ENCODE assay signal across 8 mouse cellular contexts in the genomic region with DNA sequence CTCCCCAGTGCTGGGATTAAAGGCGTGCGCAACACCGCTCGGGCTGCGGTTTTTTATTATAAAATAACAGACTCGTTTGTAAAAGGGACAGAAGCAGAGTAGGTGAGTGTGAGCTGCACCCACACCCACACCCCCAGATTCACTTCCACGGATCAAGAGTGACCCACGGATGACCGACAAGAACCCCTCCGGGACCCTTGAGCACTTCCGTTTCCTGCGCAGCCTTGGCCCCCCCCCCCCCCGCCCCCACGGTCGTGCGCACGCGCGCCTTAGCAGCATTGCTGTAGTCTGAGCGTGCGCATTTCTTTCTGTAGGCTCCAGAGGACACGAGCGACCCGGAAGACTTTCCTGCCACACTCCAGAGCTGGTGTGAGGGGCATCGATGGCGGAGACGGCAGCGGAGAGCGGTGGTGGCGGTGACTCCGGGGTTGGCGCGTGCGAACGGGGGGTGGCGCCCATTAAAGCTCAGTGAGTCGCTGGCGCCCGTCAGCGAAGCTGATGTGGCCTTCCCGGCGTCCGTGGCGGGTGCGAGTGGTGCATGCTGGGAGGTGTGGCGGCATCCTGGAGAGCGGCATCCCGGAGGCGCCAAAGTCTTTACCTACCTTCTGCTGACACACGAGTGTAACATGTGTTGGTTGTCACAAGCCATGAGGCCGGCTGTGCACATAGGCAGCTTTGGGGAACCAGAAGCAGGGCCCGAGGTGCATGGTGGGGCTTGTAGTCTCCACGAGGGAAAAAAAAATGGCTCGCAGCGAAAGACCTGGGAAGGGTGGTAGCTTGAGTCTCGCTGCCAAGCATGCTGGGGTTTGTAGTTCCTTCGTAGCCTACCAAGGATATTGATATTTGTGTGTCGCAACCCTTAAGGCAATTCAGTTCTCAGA. TPM values are rescaled to one million over a fixed set of nuclear protein-coding genes. Genes with fewer than 3 reads are reported as not detected.
A peak's percentile ranks its signal among the peaks of the same experiment; 100 is the strongest.
DNase-seq lines count a peak whose midpoint lies in the region; ATAC-seq and TF ChIP-seq lines count a peak whose summit lies in the region.

A gene (plus strand): TSS at position 284 of the 881 bp plus-strand sequence.

- ATAC-seq in forebrain, embryonic 12.5 days (ENCODE audit: low FRiP score), result peak; percentile 79
- ATAC-seq in heart, postnatal 0 days (ENCODE audit: insufficient read depth, low read depth), result peak; percentile 81
- ATAC-seq in liver, postnatal 0 days, result peak; percentile 87
- peak; percentile 83 for ATAC-seq in neural tube, embryonic 14.5 days (ENCODE audit: low read depth)

- no peak for TF ChIP-seq RAD21 in CH12.LX (IDR thresholded peaks at IDR 0.05; ENCODE audit: low read depth, low read length)

- peaks cover 33 to 35% of the 10 kb centered on the region in 2 experiments for H3K36me3 ChIP-seq in CH12.LX (replicated peaks in 1 of 2; ENCODE audit: control insufficient read depth in 1 of 2, insufficient read depth in 1 of 2, low read length in 1 of 2)
- H3K36me3 ChIP-seq in forebrain, embryonic 12.5 days (replicated peaks), result peaks cover 33% of the 10 kb centered on the region
- H3K36me3 ChIP-seq in heart, postnatal 0 days (replicated peaks; ENCODE audit: control insufficient read depth, insufficient read depth, low read length), result peaks cover 32% of the 10 kb centered on the region
- H3K36me3 ChIP-seq in liver, postnatal 0 days (replicated peaks; ENCODE audit: insufficient read depth, low read length), result peaks cover 24% of the 10 kb centered on the region
- peaks cover 26% of the 10 kb centered on the region for H3K36me3 ChIP-seq in neural tube, embryonic 14.5 days (ENCODE audit: control insufficient read depth, insufficient read depth, low read length)

- WGBS in forebrain, embryonic 12.5 days, result 2% methylated on average over 58 of the region's 58 CpGs
- WGBS in heart, postnatal 0 days, result 2% methylated on average over 50 of the region's 58 CpGs
- 1% methylated on average over 58 of the region's 58 CpGs for WGBS in large intestine, adult 2 months
- under 1% methylated on average over 56 of the region's 58 CpGs for WGBS in liver, postnatal 0 days (ENCODE audit: insufficient replicate concordance)
- WGBS in neural tube, embryonic 14.5 days, result 2% methylated on average over 55 of the region's 58 CpGs

- in situ Hi-C loops in CH12.LX (cut with MboI; ENCODE audit: low pct_ligation_motif_present, low pct_unique_long_range_greater_than_20kb, low sequenced_read_pairs), result no loop called here

- H3K4me3 ChIP-seq in CH12.LX (replicated peaks in 1 of 3; ENCODE audit: low read depth in 2 of 3, low read length in 2 of 3, poor library complexity in 1 of 3), result peak within 1 kb of the TSS; percentile 76 to 92 (median 91)
- peak within 1 kb of the TSS; percentile 76 for H3K4me3 ChIP-seq in forebrain, embryonic 12.5 days (replicated peaks)
- H3K4me3 ChIP-seq in heart, postnatal 0 days (ENCODE audit: low read depth, low read length), result peak within 1 kb of the TSS; percentile 59
- peak within 1 kb of the TSS; percentile 72 for H3K4me3 ChIP-seq in liver, postnatal 0 days (ENCODE audit: low read depth, low read length)
- H3K4me3 ChIP-seq in neural tube, embryonic 14.5 days (ENCODE audit: low read depth, low read length), result peak within 1 kb of the TSS; percentile 55

- peak; percentile 87 for DNase-seq in CH12.LX (ENCODE audit: extremely low read depth)
- DNase-seq in c-Kit-positive CD71-positive TER-119-positive erythroid progenitor cells, embryonic 14.5 days (ENCODE audit: low spot score), result peak; percentile 86
- DNase-seq in heart, postnatal 0 days (ENCODE audit: low spot score), result peak; percentile 87
- DNase-seq in large intestine, adult 2 months (ENCODE audit: low read depth, low spot score), result peak; percentile 61
- DNase-seq in liver, postnatal 0 days, result peak; percentile 90
- DNase-seq in testis, postnatal 10 days (ENCODE audit: low spot score), result peak; percentile 86

- TF ChIP-seq CTCF in CH12.LX (conservative IDR thresholded peaks at IDR 0.05 in 1 of 2, IDR thresholded peaks at IDR 0.05 in 1 of 2; ENCODE audit: low read depth in 2 of 2, low read length in 2 of 2), result no peak
- TF ChIP-seq CTCF in heart, postnatal 0 days (IDR thresholded peaks at IDR 0.05; ENCODE audit: low read depth), result no peak
- TF ChIP-seq CTCF in liver, postnatal 0 days (IDR thresholded peaks at IDR 0.05; ENCODE audit: low read depth), result no peak

- TF ChIP-seq POLR2A in CH12.LX (IDR thresholded peaks at IDR 0.05; ENCODE audit: low read depth, low read length), result peak; percentile 87

- H3K4me1 ChIP-seq in CH12.LX (ENCODE audit: control insufficient read depth in 1 of 2, insufficient read depth in 2 of 2), result peaks cover 0 to 27% of the 10 kb centered on the region in 2 experiments; a peak in 2 of 4 replicates
- peaks cover 23% of the 10 kb centered on the region for H3K4me1 ChIP-seq in forebrain, embryonic 12.5 days
- peaks cover 27% of the 10 kb centered on the region for H3K4me1 ChIP-seq in heart, postnatal 0 days (ENCODE audit: control insufficient read depth, insufficient read depth)
- H3K4me1 ChIP-seq in liver, postnatal 0 days (ENCODE audit: insufficient read depth), result peaks cover 34% of the 10 kb centered on the region
- H3K4me1 ChIP-seq in neural tube, embryonic 14.5 days (ENCODE audit: control insufficient read depth, insufficient read depth, low read length), result peaks cover 9% of the 10 kb centered on the region; the same call in 1 of the 2 replicates

- dilution Hi-C loops in CH12.LX (cut with MboI; ENCODE audit: extremely low pct_ligation_motif_present, extremely low pct_unique_long_range_greater_than_20kb, low sequenced_read_pairs), result no loop called here

- H3K79me2 ChIP-seq in CH12.LX (replicated peaks; ENCODE audit: control insufficient read depth, extremely low read depth, insufficient read depth, poor library complexity, severe bottlenecking), result peaks cover 8% of the 10 kb centered on the region

- peaks cover 17% of the 10 kb centered on the region for H3K27me3 ChIP-seq in CH12.LX (replicated peaks)
- H3K27me3 ChIP-seq in forebrain, embryonic 12.5 days, result peaks cover 19% of the 10 kb centered on the region
- no peaks in the 10 kb centered on the region for H3K27me3 ChIP-seq in heart, postnatal 0 days (ENCODE audit: control insufficient read depth, insufficient read depth, low read length)
- H3K27me3 ChIP-seq in liver, postnatal 0 days (ENCODE audit: insufficient read depth, low read length), result no peaks in the 10 kb centered on the region
- peaks cover 2% of the 10 kb centered on the region for H3K27me3 ChIP-seq in neural tube, embryonic 14.5 days (ENCODE audit: control insufficient read depth, insufficient read depth, low read length)

- H3K27ac ChIP-seq in CH12.LX (ENCODE audit: insufficient read depth, low read depth), result peak within 1 kb of the TSS; percentile 79
- H3K27ac ChIP-seq in forebrain, embryonic 12.5 days, result peak within 1 kb of the TSS; percentile 96
- peak within 1 kb of the TSS; percentile 87 for H3K27ac ChIP-seq in heart, postnatal 0 days (ENCODE audit: low read depth)
- peak within 1 kb of the TSS; percentile 92 for H3K27ac ChIP-seq in liver, postnatal 0 days (ENCODE audit: low read depth)
- peak within 1 kb of the TSS; percentile 93 for H3K27ac ChIP-seq in neural tube, embryonic 14.5 days (ENCODE audit: low read depth, low read length)

- no peak for TF ChIP-seq EP300 in CH12.LX (IDR thresholded peaks at IDR 0.05; ENCODE audit: low read length)
- no peak; the same call in 1 of the 2 replicates for TF ChIP-seq EP300 in heart, postnatal 0 days (IDR thresholded peaks at IDR 0.05; ENCODE audit: low read depth)
- no peak for TF ChIP-seq EP300 in liver, postnatal 0 days (IDR thresholded peaks at IDR 0.05; ENCODE audit: low read depth)

- peak within 1 kb of the TSS; percentile 74 for H3K4me2 ChIP-seq in CH12.LX (ENCODE audit: insufficient read depth, low read depth, poor library complexity, severe bottlenecking)
- H3K4me2 ChIP-seq in forebrain, embryonic 12.5 days, result peak within 1 kb of the TSS; percentile 77
- H3K4me2 ChIP-seq in heart, postnatal 0 days (ENCODE audit: low read depth, low read length), result peak within 1 kb of the TSS; percentile 70
- peak within 1 kb of the TSS; percentile 92 for H3K4me2 ChIP-seq in liver, postnatal 0 days (ENCODE audit: low read depth, low read length)
- peak within 1 kb of the TSS; percentile 67 for H3K4me2 ChIP-seq in neural tube, embryonic 14.5 days (ENCODE audit: low read depth, low read length)

- H3K9ac ChIP-seq in CH12.LX (ENCODE audit: insufficient read depth, low read depth), result peak within 1 kb of the TSS; percentile 73
- H3K9ac ChIP-seq in forebrain, embryonic 12.5 days, result peak within 1 kb of the TSS; percentile 75
- H3K9ac ChIP-seq in heart, postnatal 0 days (replicated peaks; ENCODE audit: low read depth, low read length), result peak within 1 kb of the TSS; percentile 46
- peak within 1 kb of the TSS; percentile 78 for H3K9ac ChIP-seq in liver, postnatal 0 days (replicated peaks)
- peak within 1 kb of the TSS; percentile 57 for H3K9ac ChIP-seq in neural tube, embryonic 14.5 days (replicated peaks; ENCODE audit: low read depth, low read length)

- no peaks in the 10 kb centered on the region for H3K9me3 ChIP-seq in CH12.LX (replicated peaks; ENCODE audit: low read length)
- no peaks in the 10 kb centered on the region for H3K9me3 ChIP-seq in forebrain, embryonic 12.5 days
- H3K9me3 ChIP-seq in heart, postnatal 0 days (replicated peaks; ENCODE audit: control insufficient read depth, low read length), result no peaks in the 10 kb centered on the region
- no peaks in the 10 kb centered on the region for H3K9me3 ChIP-seq in liver, postnatal 0 days (ENCODE audit: low read length)
- H3K9me3 ChIP-seq in neural tube, embryonic 14.5 days (ENCODE audit: control insufficient read depth, low read length), result no peaks in the 10 kb centered on the region

TF ChIP-seq in CH12.LX, 34 proteins besides CTCF, POLR2A, EP300 and RAD21 (continues in another document):
- TF ChIP-seq MAZ (IDR thresholded peaks at IDR 0.05; ENCODE audit: low read depth, low read length), result peak; percentile 58
- no peak for TF ChIP-seq CHD1 (IDR thresholded peaks at IDR 0.05; ENCODE audit: low read depth, low read length)
- no peak for TF ChIP-seq JUN (IDR thresholded peaks at IDR 0.05; ENCODE audit: insufficient read depth, low read depth, low read length)
- no peak for TF ChIP-seq UBTF (IDR thresholded peaks at IDR 0.05; ENCODE audit: low read depth, low read length)
- TF ChIP-seq TCF12 (IDR thresholded peaks at IDR 0.05; ENCODE audit: low read depth, low read length), result peak; percentile 55; the same call in 1 of the 2 replicates

RNA-seq across cellular contexts. Expression of the gene that starts here (rescaled TPM):
- total RNA-seq in CH12.LX (2012; rRNA removed) (57.5 and 62.1 TPM in 2 replicates), CH12.LX (2014; rRNA removed) (32.0 and 35.8 TPM in 2 replicates)
- 54.3 and 57.7 TPM in 2 replicates for polyA plus RNA-seq in CH12.LX (2012; ENCODE audit: insufficient read length, low read depth)
- 46.6 and 49.4 TPM in 2 replicates for polyA plus RNA-seq in forebrain, embryonic 12.5 days (2016; fragmentation: Nextera tagmentation; extraction: Ambion mirVana)
- total RNA-seq in heart, postnatal 0 days (2014; rRNA removed; ENCODE audit: low replicate concordance), result 25.8 and 28.9 TPM in 2 replicates
- polyA plus RNA-seq in heart, postnatal 0 days (2015; fragmentation: Nextera tagmentation; extraction: Ambion mirVana), result 21.1 and 23.0 TPM in 2 replicates
- polyA plus RNA-seq in large intestine, adult 2 months (2012; rRNA removed), result 42.7 and 53.1 TPM in 2 replicates
- polyA plus RNA-seq in liver, postnatal 0 days (2015; fragmentation: Nextera tagmentation; extraction: Ambion mirVana), result 9.1 TPM in 2 replicates
- 79.0 and 81.0 TPM in 2 replicates for polyA plus RNA-seq in neural tube, embryonic 14.5 days (2014; fragmentation: Nextera tagmentation; extraction: Ambion mirVana)

Comparison
In these comparisons a context has a peak if more than half of its experiments do, and no peak if none do; other contexts are left out.
1. Peak in every context shown above with its lines: DNase-seq, ATAC-seq, H3K4me3 ChIP-seq and H3K27ac ChIP-seq.